Mouse (Mus musculus): ENCODE data around the gene Ano1. TPM values are rescaled to one million over a fixed set of nuclear protein-coding genes. Genes with fewer than 3 reads are reported as not detected.
A peak's percentile ranks its signal among the peaks of the same experiment; 100 is the strongest.

Ano1 gene
- total and polyA plus RNA-seq, 2 experiments: 0.97 to 2.4 TPM

DNA sequence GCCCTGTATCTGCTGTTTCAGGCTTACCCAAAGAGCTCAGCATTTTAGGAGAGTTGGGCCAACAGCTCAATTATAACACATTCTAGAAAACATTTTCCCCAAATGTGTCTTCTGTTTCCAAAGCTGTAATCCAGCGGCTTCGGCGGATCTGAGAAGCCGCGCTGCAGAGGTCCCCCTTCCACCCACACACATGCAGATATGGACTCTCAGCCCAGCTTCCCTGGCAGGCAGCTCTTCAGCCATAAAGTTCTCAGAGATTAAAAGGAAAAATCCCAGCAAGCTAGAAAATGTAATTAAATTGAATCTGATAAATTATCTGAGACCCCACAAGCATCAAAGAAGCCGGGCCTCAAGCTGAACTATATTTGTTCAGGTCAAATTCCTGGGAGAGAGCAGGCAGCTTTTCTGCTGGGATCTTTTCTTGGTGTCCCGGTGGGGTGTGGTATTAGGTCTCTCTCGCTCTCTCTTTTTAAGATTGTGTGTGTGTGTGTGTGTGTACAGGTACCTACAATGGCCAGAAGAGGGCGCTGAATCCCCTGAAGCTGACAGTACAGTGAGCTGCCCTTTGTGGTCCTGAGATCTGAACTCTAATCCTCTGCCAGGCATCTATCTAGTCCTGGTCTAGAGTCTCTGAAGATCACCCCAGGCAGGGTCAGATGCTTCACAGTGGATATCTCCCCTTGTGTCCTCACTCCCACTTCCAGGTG, 95.4 kb downstream of the Ano1 start:
- 0 out of 2 replicates have a peak, but pooled peaks cover 2% of the 10 kb centered on the region for H3K27me3 ChIP-seq (ENCODE audit: control insufficient read depth, insufficient read depth, low read length)
- no peak overlapping the region for H3K9ac ChIP-seq (ENCODE audit: low read depth, low read length)
- no peak for DNase-seq (ENCODE audit: extremely low read depth, low read depth, low spot score)
- no peaks in the 10 kb centered on the region for H3K4me1 ChIP-seq (ENCODE audit: control insufficient read depth, insufficient read depth, low read length)
- no peaks in the 10 kb centered on the region for H3K79me2 ChIP-seq (ENCODE audit: control insufficient read depth, insufficient read depth, low read length)
- H3K36me3 ChIP-seq (ENCODE audit: control insufficient read depth, insufficient read depth, low read length): no peaks in the 10 kb centered on the region
- 89% methylated on average over 9 of the region's 9 CpGs for WGBS
- no peak for TF ChIP-seq POLR2A (IDR thresholded peaks at IDR 0.05; ENCODE audit: extremely low read depth, insufficient read depth, low read length)
- TF ChIP-seq CTCF (IDR thresholded peaks at IDR 0.05; ENCODE audit: low read depth, low read length): no peak
- H3K4me3 ChIP-seq (ENCODE audit: insufficient read depth, low read depth, low read length): no peak overlapping the region
- no peak overlapping the region for H3K27ac ChIP-seq (replicated peaks; ENCODE audit: insufficient read depth, low read depth, low read length)

DNA sequence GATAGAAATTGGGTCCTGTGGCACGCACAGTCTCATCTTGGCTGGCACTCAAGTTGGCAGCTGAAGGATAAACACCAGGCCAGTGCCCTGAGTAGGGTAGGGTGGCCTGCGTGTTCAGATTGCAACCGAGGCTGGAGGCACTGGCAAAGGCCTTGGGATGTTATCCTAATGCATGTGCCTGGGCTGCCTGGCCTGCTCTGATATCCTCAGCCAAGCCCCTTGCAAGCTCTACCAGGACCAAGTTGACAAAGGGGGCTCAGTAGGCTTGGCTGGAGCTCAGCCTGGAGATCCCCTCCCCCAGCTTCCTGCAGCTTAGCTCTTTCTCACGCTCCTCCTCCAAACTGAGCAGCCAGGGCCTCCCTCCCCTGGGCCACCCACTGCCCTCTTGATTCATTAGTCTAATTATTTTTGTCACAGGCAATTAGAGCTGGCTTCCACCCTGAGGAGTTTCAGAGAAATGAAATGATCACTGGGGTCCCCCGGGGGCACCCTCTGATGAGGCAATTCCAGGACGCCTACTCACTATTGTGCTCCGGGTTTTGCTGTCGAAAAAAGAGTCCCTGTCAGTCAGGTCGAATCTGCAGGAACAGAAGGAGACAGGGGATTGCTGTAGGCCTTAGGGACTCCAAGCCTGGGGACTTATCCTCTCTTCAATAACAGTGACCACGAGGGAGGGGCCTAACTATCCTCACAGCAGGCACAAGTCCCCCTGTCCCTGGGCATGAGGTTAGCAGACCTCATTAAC, 97.9 kb downstream of the Ano1 start:
- no peak for TF ChIP-seq POLR2A (IDR thresholded peaks at IDR 0.05; ENCODE audit: extremely low read depth, insufficient read depth, low read length)
- TF ChIP-seq CTCF (IDR thresholded peaks at IDR 0.05; ENCODE audit: low read depth, low read length): no peak
- 28% methylated on average over 10 of the region's 10 CpGs for WGBS
- Histone ChIP-seq H3K27ac (replicated peaks; ENCODE audit: insufficient read depth, low read depth, low read length) (no peak overlapping the region), H3K4me1 (ENCODE audit: control insufficient read depth, insufficient read depth, low read length) (no peaks in the 10 kb centered on the region), H3K9ac (ENCODE audit: low read depth, low read length) (no peak overlapping the region), H3K4me3 (ENCODE audit: insufficient read depth, low read depth, low read length) (no peak overlapping the region), H3K79me2 (ENCODE audit: control insufficient read depth, insufficient read depth, low read length) (no peaks in the 10 kb centered on the region), H3K36me3 (ENCODE audit: control insufficient read depth, insufficient read depth, low read length) (no peaks in the 10 kb centered on the region), H3K27me3 (ENCODE audit: control insufficient read depth, insufficient read depth, low read length) (no peaks in the 10 kb centered on the region)
- peak; percentile 47 for DNase-seq (ENCODE audit: extremely low read depth, low read depth, low spot score)

DNA sequence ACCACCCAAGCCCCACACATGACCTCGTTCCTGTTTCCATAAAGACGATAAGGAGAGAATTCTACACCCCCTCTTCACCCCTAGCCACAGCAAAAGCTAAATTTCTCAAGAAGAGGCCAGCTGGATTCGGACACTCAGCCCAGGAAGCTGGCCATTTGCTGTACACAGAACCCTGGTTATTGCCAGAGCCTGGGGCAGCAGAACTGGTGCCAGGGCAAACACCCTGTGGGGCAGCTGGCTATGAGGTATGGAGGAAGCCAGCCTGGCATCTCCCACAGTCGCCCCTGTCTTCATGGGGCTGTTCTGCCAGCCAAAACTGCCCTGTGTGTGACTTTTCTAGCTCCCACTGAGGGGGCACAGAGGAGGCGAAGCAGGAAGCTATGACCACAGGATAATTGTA, 104.2 kb downstream of the Ano1 start:
- Histone ChIP-seq H3K9ac (ENCODE audit: low read depth, low read length) (no peak overlapping the region), H3K79me2 (ENCODE audit: control insufficient read depth, insufficient read depth, low read length) (no peaks in the 10 kb centered on the region), H3K27ac (replicated peaks; ENCODE audit: insufficient read depth, low read depth, low read length) (no peak overlapping the region), H3K27me3 (ENCODE audit: control insufficient read depth, insufficient read depth, low read length) (no peaks in the 10 kb centered on the region), H3K4me1 (ENCODE audit: control insufficient read depth, insufficient read depth, low read length) (no peaks in the 10 kb centered on the region), H3K4me3 (ENCODE audit: insufficient read depth, low read depth, low read length) (no peak overlapping the region), H3K36me3 (ENCODE audit: control insufficient read depth, insufficient read depth, low read length) (no peaks in the 10 kb centered on the region)
- 59% methylated on average over 5 of the region's 5 CpGs for WGBS
- no peak for TF ChIP-seq POLR2A (IDR thresholded peaks at IDR 0.05; ENCODE audit: extremely low read depth, insufficient read depth, low read length)
- TF ChIP-seq CTCF (IDR thresholded peaks at IDR 0.05; ENCODE audit: low read depth, low read length): no peak
- DNase-seq (ENCODE audit: extremely low read depth, low read depth, low spot score): no peak

DNA sequence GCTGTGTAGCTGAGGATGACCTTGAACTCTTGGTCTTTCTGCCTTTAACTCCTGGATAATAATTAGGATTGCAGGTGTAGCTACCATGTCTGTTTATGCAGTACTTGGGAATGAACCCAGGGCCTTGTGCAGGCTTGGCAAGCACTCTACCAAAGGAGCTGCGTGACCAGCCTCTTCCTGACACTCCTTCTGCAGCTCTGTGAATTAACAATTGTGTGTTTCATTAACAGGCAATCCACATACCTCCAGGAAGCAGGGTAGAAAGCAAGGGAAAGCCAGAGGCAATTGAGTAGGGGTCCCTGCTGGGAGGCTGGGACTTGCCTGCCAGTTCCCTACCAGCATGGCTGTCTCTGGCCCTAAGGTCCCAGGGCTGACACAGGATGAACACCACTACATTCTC, 111.0 kb downstream of the Ano1 start:
- WGBS: 82% methylated on average over 1 of the region's 1 CpGs
- no peaks in the 10 kb centered on the region for H3K36me3 ChIP-seq (ENCODE audit: control insufficient read depth, insufficient read depth, low read length)

DNA sequence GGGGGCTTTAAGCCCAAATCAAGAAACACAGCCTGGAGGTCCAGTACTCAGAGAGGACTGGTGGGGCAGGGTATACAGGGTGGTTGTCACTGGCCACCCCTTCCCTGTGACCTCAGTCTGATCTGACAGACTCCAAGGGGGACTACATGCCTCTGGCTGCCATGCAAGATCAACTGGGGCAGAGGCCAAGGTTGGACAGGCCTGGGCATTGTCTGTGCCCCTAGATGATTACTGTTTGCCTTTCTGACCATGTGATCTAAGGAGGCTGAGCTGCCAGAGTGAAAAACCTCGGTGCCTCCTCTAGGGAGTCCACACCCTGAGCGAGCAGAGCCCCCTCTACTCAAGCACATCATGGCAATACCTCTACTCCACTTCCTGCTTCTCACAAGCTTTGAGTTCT, 115.8 kb downstream of the Ano1 start:
- no peaks in the 10 kb centered on the region for H3K79me2 ChIP-seq (ENCODE audit: control insufficient read depth, insufficient read depth, low read length)
- no peaks in the 10 kb centered on the region for H3K4me1 ChIP-seq (ENCODE audit: control insufficient read depth, insufficient read depth, low read length)
- no peaks in the 10 kb centered on the region for H3K36me3 ChIP-seq (ENCODE audit: control insufficient read depth, insufficient read depth, low read length)
- no peak overlapping the region for H3K27ac ChIP-seq (replicated peaks; ENCODE audit: insufficient read depth, low read depth, low read length)
- no peak for TF ChIP-seq CTCF (IDR thresholded peaks at IDR 0.05; ENCODE audit: low read depth, low read length)
- no peak for TF ChIP-seq POLR2A (IDR thresholded peaks at IDR 0.05; ENCODE audit: extremely low read depth, insufficient read depth, low read length)
- H3K4me3 ChIP-seq (ENCODE audit: insufficient read depth, low read depth, low read length): no peak overlapping the region
- H3K9ac ChIP-seq (ENCODE audit: low read depth, low read length): no peak overlapping the region
- 42% methylated on average over 2 of the region's 2 CpGs for WGBS
- no peaks in the 10 kb centered on the region for H3K27me3 ChIP-seq (ENCODE audit: control insufficient read depth, insufficient read depth, low read length)
- no peak for DNase-seq (ENCODE audit: extremely low read depth, low read depth, low spot score)

More for the DNA sequence above, 111.0 kb downstream of the Ano1 start:
- Histone ChIP-seq H3K27ac (replicated peaks; ENCODE audit: insufficient read depth, low read depth, low read length) (no peak overlapping the region), H3K4me3 (ENCODE audit: insufficient read depth, low read depth, low read length) (no peak overlapping the region), H3K27me3 (ENCODE audit: control insufficient read depth, insufficient read depth, low read length) (no peaks in the 10 kb centered on the region), H3K9ac (ENCODE audit: low read depth, low read length) (no peak overlapping the region), H3K79me2 (ENCODE audit: control insufficient read depth, insufficient read depth, low read length) (no peaks in the 10 kb centered on the region), H3K4me1 (ENCODE audit: control insufficient read depth, insufficient read depth, low read length) (no peaks in the 10 kb centered on the region)
- no peak for DNase-seq (ENCODE audit: extremely low read depth, low read depth, low spot score)
- no peak for TF ChIP-seq POLR2A (IDR thresholded peaks at IDR 0.05; ENCODE audit: extremely low read depth, insufficient read depth, low read length)
- no peak for TF ChIP-seq CTCF (IDR thresholded peaks at IDR 0.05; ENCODE audit: low read depth, low read length)

DNA sequence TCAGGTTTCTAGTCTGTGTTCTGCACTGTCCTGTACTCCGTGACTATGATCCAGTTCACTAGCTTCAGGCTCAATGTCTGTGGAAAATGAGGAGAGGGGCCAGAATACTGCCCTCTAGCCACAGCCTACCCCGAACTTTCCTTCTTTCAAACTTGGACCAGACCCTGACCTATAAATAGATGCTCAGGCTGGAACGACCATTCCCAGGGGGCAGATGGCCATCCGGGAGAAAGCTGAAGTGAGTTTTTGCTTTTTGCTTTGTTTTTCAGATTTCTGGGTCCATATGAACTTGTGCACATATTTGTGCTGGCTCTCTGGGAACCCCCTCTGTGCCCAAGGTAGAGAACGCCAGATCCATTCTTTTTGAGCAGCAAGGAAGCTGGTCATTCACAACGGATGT, 116.9 kb downstream of the Ano1 start:
- 80% methylated on average over 6 of the region's 6 CpGs for whole genome bisulfite sequencing
- TF ChIP-seq POLR2A (IDR thresholded peaks at IDR 0.05; ENCODE audit: extremely low read depth, insufficient read depth, low read length) (no peak), CTCF (IDR thresholded peaks at IDR 0.05; ENCODE audit: low read depth, low read length) (no peak)
- no peak overlapping the region for H3K9ac ChIP-seq (ENCODE audit: low read depth, low read length)
- no peaks in the 10 kb centered on the region for H3K27me3 ChIP-seq (ENCODE audit: control insufficient read depth, insufficient read depth, low read length)
- H3K4me1 ChIP-seq (ENCODE audit: control insufficient read depth, insufficient read depth, low read length): no peaks in the 10 kb centered on the region
- no peak overlapping the region for H3K27ac ChIP-seq (replicated peaks; ENCODE audit: insufficient read depth, low read depth, low read length)
- no peak overlapping the region for H3K4me3 ChIP-seq (ENCODE audit: insufficient read depth, low read depth, low read length)
- no peak for DNase-seq (ENCODE audit: extremely low read depth, low read depth, low spot score)
- no peaks in the 10 kb centered on the region for H3K79me2 ChIP-seq (ENCODE audit: control insufficient read depth, insufficient read depth, low read length)
- H3K36me3 ChIP-seq (ENCODE audit: control insufficient read depth, insufficient read depth, low read length): no peaks in the 10 kb centered on the region

Measured in liver, adult 2 months (tissue).